Mouse (Mus musculus) kidney, adult 8-10 months (tissue): ENCODE data around the gene Rap1gap2.

Source experiments
- DNase-seq, 2 experiments: peaks; one replicate each; pipeline ENCODE4 v3.0.0; 2022

The Rap1gap2 gene

DNA sequence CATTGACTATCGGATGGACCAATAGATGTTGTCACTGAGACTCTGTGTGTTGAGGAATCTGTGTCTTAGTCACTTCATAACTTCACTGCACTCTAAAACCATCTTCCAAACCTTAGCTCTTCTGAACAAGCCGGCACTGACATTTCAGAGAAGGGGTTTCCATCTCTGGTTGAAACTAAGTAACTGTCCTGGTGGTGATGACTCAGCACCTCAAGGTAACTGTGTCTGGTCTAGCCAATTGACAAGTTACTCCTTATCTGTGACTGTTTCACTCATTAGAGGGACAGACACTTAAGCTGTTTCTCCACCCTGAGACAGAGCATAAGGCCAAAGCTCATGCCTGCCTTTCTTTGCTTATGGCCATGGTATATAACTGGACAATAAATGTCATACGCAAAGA, 114.1 kb downstream of the Rap1gap2 start:
- DNase-seq = no peak

DNA sequence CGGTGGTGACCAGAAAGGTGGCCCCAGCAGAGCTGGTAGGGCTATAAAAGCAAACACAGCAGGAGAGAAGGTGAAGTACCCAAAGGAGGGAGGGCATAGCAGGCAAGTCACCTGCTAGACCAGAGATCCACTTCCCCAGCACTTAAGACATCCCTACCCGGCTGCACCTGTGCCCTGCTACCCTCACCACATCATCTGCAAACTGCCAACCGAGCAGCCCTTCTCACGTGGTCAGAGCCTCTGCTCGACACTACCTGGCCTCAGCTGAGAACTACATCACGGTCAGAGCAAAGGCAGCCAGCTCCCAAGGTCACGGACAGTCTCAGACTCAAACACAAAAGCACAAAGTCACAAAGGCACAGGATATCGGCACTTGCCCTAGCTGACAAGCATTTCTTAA, 116.8 kb downstream of the Rap1gap2 start:
- peak in 1 of 2 experiments; percentile 33 for DNase-seq

DNA sequence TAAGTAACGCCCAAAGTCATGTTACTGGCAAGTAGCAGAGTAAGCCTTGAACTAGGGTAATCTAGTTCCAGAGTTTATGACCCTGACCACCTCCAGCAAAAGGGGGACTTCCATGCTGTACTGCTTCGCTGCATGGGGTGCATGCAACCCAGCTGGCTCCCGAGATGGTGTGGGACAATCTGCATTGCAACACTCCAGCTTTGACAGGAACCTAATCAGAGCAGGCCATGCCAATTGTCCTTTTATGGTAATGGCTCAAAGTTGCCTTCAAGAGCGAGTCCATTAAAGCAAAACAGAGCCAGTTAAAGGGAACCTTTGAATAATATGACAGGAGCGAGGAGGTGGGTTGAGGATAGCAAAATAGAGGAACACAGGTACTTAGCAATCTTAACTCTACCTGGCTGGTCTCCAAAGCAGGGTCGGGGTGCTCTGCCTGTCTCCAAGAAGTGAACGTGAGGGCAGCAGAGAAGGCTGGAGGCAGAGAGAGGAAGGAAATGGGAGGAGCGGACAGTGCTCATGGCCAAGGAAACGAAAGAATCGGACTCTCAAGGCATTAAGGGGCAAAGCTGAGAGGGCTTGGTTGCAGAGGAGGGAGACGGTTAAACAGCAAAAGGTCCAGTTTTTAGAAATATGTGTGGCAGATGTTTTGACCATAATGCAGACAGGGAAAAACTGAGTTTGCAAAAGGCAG, 117.4 kb downstream of the Rap1gap2 start:
- peak in 1 of 2 experiments; percentile 34 for DNase-seq

DNA sequence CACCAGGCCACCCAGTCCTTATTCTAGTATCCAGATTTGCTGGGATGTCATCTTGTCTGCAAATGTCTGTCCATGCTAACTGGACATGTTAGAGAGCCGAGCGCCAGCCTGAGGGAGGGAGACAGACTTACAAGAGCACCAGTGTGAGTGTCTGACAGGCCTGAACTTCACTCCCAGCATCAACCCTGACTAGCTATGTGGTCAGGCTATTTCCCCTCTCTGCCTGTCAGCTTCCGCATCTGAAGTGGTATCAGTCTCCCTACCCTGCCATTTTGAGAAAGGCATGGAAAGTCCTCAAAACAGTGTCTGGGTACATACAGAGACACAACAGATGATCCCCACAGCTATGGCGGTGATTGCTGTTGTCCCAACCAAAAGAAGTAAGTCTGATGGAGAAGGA, 119.6 kb downstream of the Rap1gap2 start:
- no peak for DNase-seq

DNA sequence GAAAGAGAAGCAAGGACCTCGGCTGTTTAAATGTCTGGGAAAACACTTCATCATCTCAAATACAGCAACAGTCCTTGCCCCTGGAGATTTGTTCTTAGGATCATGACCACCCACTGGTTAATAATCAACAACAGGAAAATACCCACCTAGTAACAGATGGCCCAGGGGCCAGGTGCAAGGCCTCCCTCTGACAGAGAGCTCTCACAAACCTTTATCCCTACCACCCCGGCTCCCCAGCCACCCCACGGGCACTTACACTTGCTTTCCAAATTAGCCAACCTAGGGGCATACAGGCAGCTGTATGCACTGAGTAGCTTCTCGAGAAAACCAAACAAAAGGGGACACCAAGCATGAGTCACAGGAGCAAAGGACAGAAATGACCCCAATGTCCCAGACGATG, 121.5 kb downstream of the Rap1gap2 start:
- DNase-seq = no peak

DNA sequence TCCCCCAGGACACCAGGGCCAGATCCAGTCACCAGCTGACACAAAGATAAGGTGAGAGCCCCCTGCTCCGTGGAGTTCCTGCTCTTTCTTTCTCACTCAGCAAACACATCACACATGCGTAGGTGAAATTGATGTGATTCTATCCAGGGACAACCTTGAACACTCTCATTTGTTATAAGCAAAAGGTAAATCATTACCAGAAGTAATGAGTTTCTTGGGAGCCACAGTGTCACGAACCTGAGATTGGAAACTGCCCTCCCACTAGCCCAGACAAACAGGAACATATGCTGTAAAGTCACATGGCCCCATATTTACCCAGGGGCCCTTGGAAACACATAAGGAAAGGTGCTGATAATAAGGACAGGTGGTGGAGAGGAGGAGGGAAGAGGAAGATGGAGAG, 122.8 kb downstream of the Rap1gap2 start:
- DNase-seq = peak in 1 of 2 experiments; percentile 67

DNA sequence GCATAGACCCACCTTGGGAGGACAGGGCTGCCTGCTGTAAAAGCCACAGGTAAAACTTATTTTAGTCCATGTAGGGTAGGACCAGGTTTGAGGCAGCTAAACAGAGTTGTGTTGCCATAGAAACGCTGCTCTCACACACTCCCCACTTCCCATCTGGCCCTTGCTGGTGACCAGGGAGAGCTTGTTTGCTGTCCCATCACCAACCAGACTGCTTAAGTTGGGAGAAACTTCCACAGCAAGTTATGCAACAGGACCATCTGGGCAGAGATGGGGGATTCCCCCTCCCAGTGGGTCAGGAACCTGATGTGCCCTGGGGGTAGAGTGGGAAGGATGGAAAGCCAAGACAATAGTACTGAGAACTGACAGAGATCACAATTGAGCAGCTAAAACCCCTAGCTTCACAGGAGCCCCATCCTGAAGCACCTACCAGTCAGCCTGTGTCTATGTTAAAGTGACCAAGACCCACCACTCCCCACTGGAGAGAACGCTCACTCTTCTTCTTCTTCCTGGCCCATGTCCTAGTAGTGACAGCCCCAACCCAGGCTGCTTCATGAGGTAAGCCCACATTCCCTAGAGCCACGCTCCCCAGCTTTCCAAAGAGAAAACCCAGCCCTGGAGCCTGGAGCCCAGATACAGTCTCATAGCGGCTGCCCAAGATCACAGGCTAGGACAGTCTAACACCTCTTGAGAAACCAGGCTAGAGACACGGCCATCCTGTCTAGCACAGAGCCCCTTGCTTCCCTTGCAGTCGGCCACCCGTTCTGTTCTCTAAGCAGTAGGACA, 125.1 kb downstream of the Rap1gap2 start:
- DNase-seq = no peak

DNA sequence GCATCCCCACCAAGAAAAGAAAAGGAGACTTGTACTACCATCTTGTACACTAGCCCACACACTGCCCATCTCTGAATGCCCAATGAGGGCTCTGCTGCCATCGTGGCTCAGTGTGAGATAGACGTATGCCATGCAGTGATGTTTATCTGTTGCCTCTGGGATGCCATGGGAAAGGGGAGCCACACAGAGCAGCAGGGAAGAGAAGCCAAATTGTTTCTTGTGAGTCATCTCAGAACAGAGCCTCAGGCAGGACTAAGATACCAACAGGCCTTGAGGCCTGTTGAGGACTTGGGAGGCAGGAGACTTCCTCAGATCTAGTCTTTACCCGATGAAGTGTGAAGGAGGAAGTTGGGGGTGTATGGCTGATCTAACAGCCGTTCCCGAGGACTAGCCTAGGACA, 126.8 kb downstream of the Rap1gap2 start:
- no peak for DNase-seq

DNA sequence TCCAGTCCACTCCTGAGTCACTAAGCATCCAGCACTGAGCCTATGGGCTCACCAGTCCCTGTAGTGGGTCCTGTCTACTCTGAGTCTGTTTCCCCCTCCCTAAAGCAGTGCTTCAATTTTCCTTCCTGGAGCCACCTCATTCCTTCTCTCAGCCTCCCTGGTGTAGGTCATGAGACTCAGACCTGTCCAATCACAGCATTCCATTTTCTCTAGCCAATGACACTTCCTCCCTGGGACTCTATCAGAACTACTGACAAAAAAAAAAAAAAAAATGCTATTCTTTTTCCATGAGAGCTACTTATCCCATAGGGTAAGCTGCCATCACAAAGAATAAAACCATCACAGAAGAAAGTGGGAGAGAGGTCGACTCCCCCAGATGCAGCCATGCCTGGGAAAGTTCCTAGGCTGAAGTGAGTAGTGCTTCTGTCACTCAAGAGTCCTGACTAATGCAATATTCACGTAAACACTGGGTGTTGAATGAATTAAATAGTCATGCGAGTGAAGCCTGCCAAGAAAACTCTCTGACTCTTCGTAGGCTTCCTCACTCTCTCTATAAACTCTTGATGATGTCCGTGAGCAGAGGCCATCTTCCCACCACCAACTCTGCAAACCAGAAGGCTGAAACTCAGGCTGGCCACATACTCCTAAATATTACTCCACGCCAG, 127.4 kb downstream of the Rap1gap2 start:
- no peak for DNase-seq

DNA sequence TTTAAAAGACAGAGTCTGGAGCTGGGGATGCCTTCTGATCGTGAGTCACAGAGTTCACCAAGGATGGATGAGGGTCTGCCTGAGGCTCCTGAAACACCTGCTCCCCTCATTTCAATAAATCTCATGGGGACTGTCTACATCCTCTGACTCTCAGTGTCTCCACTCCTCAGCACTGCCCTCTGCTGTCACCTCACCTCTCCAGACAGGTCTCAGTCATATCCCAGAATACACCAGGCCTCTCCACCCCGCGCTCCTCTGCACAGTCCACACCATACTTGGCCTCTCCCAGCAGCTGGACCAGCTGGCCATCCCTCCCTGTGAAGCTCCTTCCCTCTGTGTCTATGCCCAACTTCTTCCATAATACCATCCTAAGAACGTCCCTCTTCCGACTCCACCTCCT, 128.9 kb downstream of the Rap1gap2 start:
- no peak for DNase-seq

DNA sequence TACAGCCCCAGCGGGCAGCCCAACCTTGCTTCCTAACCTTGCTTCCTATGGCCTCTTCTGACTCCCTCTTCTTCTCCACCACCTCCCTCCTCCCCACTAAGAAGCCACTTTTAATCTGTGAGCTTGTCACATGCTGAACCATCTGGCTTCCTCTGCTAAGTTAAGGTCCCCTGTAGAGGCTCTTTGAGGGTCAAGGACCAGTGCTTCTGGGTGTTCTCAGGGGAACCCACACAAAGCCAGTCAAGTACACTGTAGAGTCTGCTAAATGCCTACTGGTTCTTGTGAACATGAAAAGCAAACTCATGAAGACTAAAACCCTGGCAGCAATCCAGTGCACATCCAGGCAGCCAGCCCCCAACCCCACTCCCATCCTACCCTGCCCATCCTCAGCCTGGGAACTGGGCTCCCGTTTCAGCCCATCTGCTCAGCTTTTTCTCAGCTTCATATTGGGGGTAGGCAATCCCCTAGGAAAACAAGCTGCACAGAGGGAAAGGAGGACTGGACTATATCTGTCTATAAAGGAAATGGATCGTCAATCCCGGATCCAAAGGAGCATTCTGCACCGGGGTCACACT, 130.9 kb downstream of the Rap1gap2 start:
- DNase-seq = no peak

DNA sequence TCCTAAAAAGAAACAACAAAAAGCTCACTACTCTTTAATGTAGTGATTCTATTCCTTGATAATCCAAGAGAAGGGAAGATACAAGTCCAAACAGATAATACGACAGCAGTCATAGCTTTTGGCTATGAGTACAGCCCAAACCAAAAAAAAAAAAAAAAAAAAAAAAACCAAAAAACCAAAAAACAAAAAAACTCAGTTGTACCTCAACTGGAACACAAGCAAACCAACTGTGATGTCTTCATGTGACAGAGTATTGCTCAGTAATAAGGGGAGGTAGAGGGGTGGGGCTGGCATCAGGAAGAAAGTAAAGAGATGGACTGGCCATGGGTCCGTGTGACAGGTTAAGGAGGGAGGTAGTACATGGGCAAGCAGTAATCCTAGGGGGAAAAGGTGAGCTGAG, 131.8 kb downstream of the Rap1gap2 start:
- DNase-seq = no peak

DNA sequence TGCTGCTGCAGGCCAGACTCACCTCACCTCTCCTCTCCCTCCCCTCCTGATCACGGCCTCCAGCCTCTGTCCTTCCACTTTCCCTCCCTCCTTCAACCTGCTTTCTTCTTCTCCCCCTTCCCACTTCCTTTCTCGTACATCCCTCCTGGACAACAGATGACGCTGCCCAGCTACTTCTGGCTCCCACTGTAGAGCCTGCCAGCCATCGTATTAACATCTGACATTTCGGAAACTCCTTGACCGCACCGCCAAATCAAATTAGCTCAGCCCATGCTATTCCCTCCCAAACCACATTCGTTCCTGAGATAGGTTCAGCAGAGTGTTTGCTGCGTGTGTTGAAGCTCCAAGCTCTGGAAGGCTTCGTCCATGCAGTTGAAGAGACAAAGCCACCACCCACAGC, 138.0 kb downstream of the Rap1gap2 start:
- no peak for DNase-seq

DNA sequence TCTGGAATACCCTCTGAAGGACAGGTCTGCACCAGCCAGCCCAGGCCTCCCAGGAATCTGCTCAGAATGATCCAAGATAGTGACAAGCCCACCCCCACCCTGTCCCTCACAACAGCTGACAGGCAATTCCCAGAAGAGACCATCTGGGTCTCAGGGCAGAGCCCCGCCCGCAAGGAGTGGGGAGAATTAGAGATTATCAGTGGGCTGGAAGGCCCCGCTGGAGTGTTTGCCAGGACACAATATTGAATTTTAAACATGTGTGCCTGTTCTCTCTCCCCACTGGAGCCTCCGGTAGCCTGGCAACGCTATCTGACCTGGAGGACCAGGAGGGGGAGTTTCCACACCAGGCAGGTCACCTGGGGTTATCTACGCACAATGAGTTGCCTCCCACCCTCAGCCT, 142.5 kb downstream of the Rap1gap2 start:
- DNase-seq = no peak

DNA sequence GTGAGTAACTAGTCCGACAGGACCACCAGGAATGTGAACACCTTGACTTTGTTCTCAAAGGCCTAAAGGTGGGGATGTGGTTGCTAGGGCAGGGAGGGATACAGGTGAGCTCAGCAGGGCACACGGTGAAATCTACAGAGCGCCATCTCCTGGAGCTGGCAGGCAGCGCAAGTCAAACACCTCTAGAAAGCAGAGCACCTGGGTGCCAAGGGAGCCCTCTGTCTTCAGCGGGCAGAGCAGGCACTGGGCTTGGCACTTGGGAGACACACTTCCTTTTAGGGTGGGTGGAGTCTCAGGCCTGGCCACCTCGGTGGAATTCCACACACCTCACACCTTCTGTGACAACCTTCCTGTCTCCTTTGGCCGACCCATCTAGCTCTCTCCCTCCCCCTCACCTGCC, 145.0 kb downstream of the Rap1gap2 start:
- DNase-seq = peak; percentile 39 to 40

DNA sequence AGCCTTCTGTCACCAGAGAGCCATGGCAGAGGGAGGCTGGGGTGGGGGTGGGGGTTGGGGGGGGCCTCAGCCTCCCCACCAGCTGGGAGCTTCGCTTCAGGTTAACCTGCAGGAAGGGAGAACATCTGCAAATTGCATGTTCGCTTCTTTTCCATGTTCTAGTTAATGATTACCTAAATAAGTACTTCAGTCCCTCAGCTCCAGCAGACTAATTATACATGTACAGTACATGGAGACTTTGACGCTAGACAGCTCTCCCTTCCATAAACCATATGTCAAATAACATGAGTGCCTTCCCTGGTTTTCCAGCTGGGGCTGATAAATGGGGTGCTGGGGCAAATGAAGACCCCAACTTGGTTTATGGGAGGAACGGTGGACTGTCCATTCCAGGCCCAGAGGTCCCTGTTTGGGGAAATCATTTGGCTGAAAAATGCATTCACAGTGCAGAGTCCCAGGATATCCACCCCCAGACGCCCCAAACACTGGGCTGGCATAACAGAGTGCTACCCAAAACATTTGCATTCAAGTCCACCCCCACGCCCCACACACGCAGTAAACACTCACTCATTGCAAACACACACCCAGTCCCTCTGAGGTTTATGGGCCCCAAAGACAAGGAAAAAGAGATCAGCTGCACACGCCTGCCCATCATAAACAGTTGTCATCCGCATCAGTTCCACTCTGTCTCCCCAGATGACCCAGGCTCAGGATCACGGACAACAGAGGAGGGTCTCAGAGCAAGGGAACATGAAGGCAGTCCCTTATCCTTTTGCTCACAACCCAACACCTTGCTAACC, 146.3 kb downstream of the Rap1gap2 start:
- no peak for DNase-seq

DNA sequence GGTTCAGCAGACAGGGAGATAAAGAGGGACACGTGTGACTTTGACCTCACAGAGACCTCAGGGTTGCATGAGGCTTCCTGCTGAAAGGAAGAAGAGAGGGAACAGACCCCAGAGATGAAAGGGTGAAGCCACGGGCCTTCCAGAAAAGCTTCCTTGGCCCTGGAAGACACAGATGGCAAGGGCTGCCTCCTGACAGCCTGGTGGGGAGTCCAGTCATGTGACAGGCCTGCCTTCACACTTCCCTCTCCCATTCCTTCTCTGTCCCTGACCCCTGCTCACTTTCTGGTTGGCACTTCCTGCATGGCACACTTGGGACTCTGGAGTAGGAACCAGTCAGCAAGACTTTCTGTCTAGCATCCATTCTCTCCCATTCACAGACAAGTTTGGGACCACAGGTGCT, 148.1 kb downstream of the Rap1gap2 start:
- no peak for DNase-seq

DNA sequence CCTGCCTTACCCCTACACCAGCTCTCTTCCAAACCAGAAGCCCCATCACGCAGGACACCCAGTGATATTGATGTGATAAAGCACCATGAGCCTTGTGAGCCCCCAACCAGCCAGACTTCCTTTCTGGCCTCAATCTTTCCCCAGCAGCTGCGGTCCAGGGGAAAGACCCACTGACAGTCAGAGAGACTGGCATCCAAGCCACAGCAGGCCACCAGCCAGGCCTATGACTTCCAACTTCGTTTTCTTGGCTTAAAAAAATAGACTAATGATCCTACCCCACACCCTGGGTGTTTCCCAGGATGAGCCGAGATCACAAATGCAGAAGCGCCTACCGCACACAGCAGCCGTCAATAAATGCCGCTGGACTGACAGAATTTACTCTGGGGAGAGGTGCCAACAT, 151.1 kb downstream of the Rap1gap2 start:
- DNase-seq = no peak

DNA sequence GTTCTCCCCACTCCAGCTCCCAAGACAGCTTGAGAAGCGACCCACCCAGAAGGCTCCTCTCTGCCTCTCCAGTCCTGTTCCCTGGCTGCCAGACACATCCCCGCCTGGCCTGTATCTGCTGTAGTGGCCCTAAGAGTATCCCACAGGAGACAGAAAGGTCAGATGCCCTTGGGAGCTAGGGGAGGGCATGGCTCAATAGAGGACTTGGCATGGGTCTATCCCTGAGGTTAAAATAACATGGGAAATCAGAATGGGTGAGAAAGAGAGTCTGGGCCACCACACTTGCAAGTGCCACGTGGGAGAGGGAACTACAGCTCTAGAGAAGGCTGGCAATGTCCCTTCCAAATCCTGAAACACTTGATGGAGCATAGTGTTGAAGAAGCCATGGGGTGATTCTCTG, 152.3 kb downstream of the Rap1gap2 start:
- no peak for DNase-seq

DNA sequence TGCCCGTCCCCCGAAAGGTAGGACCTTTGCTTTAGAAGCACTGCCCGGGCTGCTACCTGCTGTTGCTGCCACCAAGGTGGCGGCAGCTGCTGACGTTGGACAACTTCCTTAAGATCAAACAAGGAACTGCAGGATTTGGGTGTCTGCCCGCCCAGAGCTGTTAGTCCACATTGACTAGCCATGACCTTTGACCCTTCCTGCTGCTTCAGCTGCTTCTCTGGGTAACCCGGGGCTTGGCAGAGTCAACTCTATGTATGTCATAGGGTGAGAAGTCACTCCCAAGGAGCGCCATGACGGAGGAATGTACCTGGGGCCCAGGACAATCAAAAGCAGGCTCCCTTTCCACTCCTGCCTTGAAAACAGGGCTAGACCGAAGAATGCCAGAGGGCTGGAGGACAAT, 153.5 kb downstream of the Rap1gap2 start:
- peak in 1 of 2 experiments; percentile 48 for DNase-seq

DNA sequence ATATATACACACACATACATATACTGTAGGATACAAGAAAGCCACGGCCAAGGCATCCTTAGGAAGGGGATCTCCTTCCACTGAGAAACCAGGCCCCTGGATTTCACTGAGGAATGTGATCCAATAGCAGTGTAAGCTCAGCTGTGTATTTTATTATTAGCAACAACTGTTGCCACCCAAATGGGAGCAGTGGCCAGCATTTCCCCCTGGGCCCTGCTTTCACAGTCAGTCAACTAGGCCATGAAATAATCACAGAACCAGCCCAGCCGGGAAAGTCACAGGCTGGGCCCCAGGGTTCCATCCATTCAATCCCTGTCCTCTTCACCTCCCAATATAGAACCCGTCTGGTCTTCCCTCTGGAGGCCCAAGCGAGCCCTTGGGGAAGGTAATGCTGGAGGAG, 162.2 kb downstream of the Rap1gap2 start:
- DNase-seq = no peak

DNA sequence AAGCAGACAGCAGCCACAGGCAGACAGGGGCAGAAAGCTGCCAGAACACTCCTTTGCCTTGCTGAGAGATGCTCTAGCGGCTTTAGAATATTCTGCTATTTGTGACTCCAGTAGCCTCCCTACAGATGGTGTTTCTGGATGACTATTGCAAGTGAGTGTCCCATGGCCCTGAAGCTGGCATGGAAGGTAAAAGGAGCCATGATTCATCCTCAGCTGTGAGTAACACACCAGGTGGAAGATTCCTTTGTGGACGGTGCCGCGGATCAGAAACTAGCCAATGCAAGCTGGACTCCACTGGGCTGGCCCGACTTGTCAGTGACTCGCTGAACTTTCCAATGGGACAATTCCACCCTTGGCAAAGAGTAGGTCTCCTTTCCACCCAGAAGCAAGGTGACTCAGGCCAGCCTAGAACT, 162.7 kb downstream of the Rap1gap2 start:
- DNase-seq = no peak

DNA sequence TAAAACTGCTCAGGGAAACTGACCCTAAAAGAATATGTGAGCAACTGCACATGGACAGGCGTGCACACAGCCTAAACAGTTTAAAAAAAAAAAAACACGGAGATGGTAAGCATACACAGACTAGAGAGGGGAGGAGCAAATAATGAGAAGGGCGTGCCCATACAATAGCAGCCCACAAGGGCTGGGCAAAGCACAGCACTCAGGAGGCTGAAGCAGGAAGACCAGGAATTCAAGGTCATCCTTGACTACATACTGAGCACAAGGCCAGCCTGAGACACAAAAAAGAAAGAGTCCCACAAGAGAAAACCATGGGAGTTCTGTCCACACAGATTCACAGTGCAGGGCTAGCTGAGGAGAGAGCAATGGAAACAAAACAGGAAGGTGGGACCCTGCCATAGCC, 165.1 kb downstream of the Rap1gap2 start:
- DNase-seq = no peak
